Mouse (Mus musculus) embryonic facial prominence, embryonic 11.5 days (tissue): ENCODE data around the gene Dut. TPM values are rescaled to one million over a fixed set of nuclear protein-coding genes. Genes with fewer than 3 reads are reported as not detected.
"Not testable (repeated sequence)": the region's sequence is repeated elsewhere in the genome, so short reads cannot be mapped to it uniquely, and the experiment has no call there.

Source experiments
- ATAC-seq: fragments of 200-750 bp; cut with Nextera tagmentation; replicated peaks from 2 replicates; pipeline ENCODE4 v1.8.0; 2017; ENCODE audit warnings: low read depth; ENCODE audit not compliant: insufficient number of reproducible peaks, low FRiP score, low TSS enrichment
- DNase-seq: peaks from one replicate; pipeline ENCODE4 v3.0.0-alpha.2; 2015; ENCODE audit warnings: low spot score
- H3K27ac ChIP-seq: fragments of 300-500 bp; sonication (generic); replicated peaks from 2 replicates; pipeline ENCODE4 v1.5.1; 2014; ENCODE audit warnings: mild to moderate bottlenecking, low read depth, low read length, control low read depth
- H3K27me3 ChIP-seq: fragments of 300-500 bp; sonication (generic); 2 replicates; pipeline ENCODE4 v1.6.1; 2014; ENCODE audit warnings: mild to moderate bottlenecking, low read length, moderate library complexity, mixed read lengths; ENCODE audit not compliant: control insufficient read depth, insufficient read depth
- H3K36me3 ChIP-seq: fragments of 300-500 bp; sonication (generic); replicated peaks from 2 replicates; pipeline ENCODE4 v1.6.1; 2014; ENCODE audit warnings: low read depth, mild to moderate bottlenecking, low read length, moderate library complexity, mixed read lengths; ENCODE audit not compliant: control insufficient read depth, insufficient read depth
- H3K4me1 ChIP-seq: fragments of 300-500 bp; sonication (generic); 2 replicates; pipeline ENCODE4 v1.6.1; 2014; ENCODE audit warnings: low read length, mixed read lengths; ENCODE audit not compliant: control insufficient read depth, insufficient read depth
- H3K4me2 ChIP-seq: fragments of 300-500 bp; sonication (generic); 2 replicates; pipeline ENCODE4 v1.6.1; 2014; ENCODE audit warnings: low read depth, mild to moderate bottlenecking, control low read depth, low read length, moderate library complexity
- H3K4me3 ChIP-seq: fragments of 300-500 bp; sonication (generic); 2 replicates; pipeline ENCODE4 v1.5.1; 2014; ENCODE audit warnings: low read depth, low read length, control low read depth
- H3K9ac ChIP-seq: fragments of 300-500 bp; sonication (generic); replicated peaks from 2 replicates; pipeline ENCODE4 v1.6.1; 2014; ENCODE audit warnings: mild to moderate bottlenecking, control low read depth, low read length
- H3K9me3 ChIP-seq: fragments of 300-500 bp; sonication (generic); replicated peaks from 2 replicates; pipeline ENCODE4 v1.6.1; 2016; ENCODE audit warnings: mild to moderate bottlenecking, low read length, inconsistent platforms, mixed read lengths; ENCODE audit not compliant: control insufficient read depth
- WGBS: fragments of 180-500 bp; shearing (Covaris S2); extraction: QIAGEN DNeasy Blood & Tissue Kit; methylation state at CpG from one replicate; pipeline ENCODE4 v1.1.7; 2014; 5-methylcytosine and 5-hydroxymethylcytosine counted together
- polyA plus RNA-seq: library from polyadenylated mRNA; unstranded; fragments of >200 nt; fragmentation: Nextera tagmentation; extraction: Ambion mirVana; gene quantifications from 2 replicates; pipeline ENCODE4 v1.2.1, GENCODE M21; 2014

The Dut gene
- polyA plus RNA-seq, 1 experiment from 2014 or later = 235 TPM

DNA sequence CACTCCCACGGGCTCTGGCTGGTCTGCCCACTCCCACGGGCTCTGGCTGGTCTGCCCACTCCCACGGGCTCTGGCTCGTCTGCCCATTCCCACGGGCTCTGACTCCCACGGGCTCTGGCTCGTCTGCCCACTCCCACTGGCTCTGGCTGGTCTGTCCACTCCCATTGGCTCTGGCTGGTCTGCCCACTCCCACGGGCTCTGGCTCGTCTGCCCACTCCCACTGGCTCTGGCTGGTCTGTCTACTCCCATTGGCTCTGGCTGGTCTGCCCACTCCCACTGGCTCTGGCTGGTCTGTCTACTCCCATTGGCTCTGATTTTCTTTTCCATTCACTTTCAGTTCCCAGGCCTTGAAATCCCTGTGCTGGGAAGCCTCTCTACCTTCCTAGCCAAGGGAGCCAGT, 33.0 kb downstream of the Dut start:
- 91% methylated on average over 9 of the region's 9 CpGs for WGBS
- not testable (repeated sequence) for H3K4me3 ChIP-seq, H3K4me2 ChIP-seq, H3K27me3 ChIP-seq, DNase-seq, H3K9ac ChIP-seq, H3K9me3 ChIP-seq, H3K4me1 ChIP-seq, H3K27ac ChIP-seq, ATAC-seq, H3K36me3 ChIP-seq

DNA sequence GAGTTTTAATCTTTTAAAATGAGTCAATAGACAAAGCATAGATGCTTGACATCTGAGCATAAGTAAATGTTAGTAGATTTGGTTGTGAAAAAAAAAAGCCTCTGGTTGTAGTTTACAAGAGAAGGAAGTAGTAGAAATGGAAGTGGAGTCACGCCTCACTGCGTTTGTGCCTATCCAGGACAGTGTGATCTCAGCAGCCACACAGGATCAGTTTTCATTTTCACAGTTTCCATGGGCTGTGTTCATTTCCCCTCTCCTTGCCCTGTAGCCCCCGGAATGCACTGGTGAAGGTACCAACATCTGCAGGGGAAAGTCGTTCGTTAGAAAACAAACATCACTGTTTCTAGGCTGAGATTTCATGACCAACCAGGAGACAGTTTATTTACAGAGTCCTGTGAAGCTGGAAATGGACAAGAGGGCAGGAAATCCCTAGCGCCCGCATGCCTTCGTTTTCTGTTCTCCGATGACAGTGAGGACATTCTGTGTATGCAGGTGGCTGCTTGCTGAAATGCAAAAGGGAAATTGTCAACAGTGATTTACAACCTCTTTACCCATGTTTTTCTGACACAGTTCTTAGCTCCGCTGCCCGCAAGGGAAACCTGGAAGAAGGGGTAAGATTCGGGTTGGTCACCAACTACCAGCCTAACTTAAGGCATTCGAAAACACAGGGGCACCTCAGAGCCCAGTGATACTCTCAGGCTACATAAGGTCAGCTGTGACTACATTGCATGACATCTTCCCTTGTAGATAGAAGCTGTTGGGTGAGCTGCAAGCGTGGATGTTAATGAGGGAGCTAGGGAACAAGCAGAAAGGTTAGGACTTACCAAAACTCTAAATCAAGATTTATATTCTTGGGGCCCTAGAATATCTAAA, 35.6 kb downstream of the Dut start:
- Histone ChIP-seq H3K27me3 (no peaks in the 10 kb centered on the region), H3K9me3 (no peaks in the 10 kb centered on the region), H3K9ac (no peak overlapping the region), H3K4me2 (no peak overlapping the region), H3K27ac (no peak overlapping the region), H3K4me1 (no peaks in the 10 kb centered on the region; the same call in 1 of the 2 replicates), H3K36me3 (no peaks in the 10 kb centered on the region), H3K4me3 (no peak overlapping the region)
- DNase-seq = peak; percentile 44
- 50% methylated on average over 14 of the region's 14 CpGs for WGBS
- ATAC-seq = no peak

DNA sequence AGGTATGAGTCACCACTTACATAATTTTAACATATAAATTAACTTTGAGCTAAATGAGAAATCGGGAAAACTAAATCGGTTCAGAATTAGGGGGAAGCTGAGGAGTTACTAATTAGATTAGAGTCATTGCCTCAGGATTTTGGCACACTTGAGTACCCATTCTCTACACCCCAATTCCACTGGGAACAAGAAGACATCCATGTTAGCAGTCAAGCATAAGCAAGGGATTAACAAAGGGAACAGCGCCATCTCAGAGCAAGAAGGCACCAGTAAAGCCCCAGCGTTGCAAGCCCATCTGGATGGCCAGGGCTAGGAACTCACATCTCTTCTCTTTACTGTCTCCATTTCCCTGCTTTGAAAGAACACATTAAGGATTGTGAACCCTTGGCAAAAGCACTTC, 38.8 kb downstream of the Dut start:
- ATAC-seq (no peak), DNase-seq (no peak)
- Histone ChIP-seq H3K4me3 (no peak overlapping the region), H3K4me2 (no peak overlapping the region), H3K9me3 (no peaks in the 10 kb centered on the region), H3K4me1 (no peaks in the 10 kb centered on the region; the same call in 1 of the 2 replicates), H3K27me3 (no peaks in the 10 kb centered on the region), H3K9ac (no peak overlapping the region), H3K27ac (no peak overlapping the region), H3K36me3 (no peaks in the 10 kb centered on the region)
- 80% methylated on average over 4 of the region's 4 CpGs for WGBS

DNA sequence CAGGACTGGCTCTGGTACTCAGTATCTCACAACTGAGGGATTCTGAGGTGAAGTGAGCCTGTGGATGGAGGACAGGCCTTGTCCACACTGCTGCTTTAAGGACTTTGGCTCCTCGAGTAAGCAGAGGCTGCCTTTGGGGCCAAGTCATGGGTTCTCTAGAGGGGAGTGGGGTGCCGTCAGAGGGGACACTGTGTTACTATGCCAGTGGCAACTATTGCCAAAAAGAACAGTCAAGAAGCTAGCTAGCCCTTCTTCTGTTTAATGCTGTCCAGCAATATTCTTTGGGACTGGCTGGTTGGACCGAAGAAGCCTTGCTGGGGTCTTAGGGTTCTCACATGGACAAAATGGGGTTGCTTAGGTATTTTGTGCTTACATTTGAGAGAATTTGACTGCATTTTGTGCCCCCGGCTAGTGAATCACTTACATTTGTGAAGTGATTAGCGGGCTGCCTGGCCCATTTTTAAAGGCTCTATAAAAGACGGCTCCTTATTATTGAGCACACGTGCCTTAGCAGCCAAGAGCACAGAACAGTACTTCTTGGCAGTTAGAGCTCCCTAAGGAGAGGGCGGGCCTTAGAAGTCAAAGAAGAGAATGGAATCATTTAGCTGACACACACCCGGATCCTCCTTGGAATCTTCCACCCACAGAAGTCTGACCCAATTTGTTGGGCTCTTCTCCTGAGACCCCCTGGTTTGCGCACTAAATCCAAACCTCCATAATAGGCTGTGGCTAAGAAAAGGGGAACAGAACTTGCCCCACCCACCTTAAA, 43.4 kb downstream of the Dut start:
- Histone ChIP-seq H3K27me3 (no peaks in the 10 kb centered on the region), H3K9ac (no peak overlapping the region), H3K36me3 (no peaks in the 10 kb centered on the region), H3K4me1 (no peaks in the 10 kb centered on the region), H3K27ac (no peak overlapping the region), H3K4me2 (no peak overlapping the region), H3K9me3 (no peaks in the 10 kb centered on the region), H3K4me3 (no peak overlapping the region)
- no peak for ATAC-seq
- WGBS = 78% methylated on average over 10 of the region's 10 CpGs
- DNase-seq = no peak

DNA sequence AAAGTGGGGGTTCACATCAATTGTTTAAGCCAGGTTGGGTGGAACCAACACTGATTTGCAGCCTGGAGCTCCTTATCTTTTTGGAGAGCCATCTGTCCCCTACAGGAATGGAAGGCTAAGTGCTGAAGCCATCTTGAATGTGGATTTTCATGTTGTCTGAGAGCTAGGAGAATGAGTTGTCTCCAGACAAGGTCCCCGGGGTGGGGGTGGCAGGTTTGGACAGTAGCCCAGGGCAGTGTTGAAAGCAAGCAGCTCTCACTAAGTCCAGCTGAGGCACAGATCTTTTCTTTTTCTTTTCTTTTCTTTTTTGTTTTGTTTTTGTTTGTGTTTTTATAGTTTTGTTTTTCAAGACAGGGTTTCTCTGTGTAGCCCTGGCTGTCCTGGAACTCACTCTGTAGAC, 44.1 kb downstream of the Dut start:
- WGBS = 92% methylated on average over 1 of the region's 1 CpGs
- no peak for DNase-seq
- H3K9me3 ChIP-seq = no peaks in the 10 kb centered on the region
- H3K9ac ChIP-seq = no peak overlapping the region
- no peak overlapping the region for H3K27ac ChIP-seq
- H3K4me2 ChIP-seq = no peak overlapping the region
- no peaks in the 10 kb centered on the region for H3K36me3 ChIP-seq
- no peaks in the 10 kb centered on the region for H3K4me1 ChIP-seq
- H3K4me3 ChIP-seq = no peak overlapping the region
- no peaks in the 10 kb centered on the region for H3K27me3 ChIP-seq
- ATAC-seq = no peak

DNA sequence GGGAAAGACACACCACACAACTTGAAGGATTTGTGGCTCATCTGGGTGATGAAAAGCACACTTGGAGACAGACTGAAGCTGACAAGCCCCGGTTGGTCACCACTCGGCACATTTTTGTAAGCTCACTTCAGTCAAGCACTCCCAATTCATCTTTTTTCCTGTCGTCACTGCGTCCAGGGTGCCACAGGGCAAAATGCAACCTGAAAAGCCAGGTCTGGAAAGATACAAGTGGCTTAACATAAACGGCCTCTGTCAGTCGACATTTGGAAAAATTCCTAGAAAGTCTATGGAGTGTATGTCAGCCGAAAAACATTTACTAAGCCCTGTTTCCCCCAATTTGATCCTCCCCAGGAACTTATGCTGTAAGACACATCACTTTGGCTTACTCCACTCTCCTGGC, 45.6 kb downstream of the Dut start:
- no peak overlapping the region for H3K9ac ChIP-seq
- no peak overlapping the region for H3K4me2 ChIP-seq
- H3K9me3 ChIP-seq = no peaks in the 10 kb centered on the region
- ATAC-seq (no peak), DNase-seq (no peak)
- H3K27ac ChIP-seq = no peak overlapping the region
- 82% methylated on average over 7 of the region's 7 CpGs for WGBS
- H3K36me3 ChIP-seq = no peaks in the 10 kb centered on the region
- no peaks in the 10 kb centered on the region for H3K4me1 ChIP-seq
- H3K27me3 ChIP-seq = no peaks in the 10 kb centered on the region
- H3K4me3 ChIP-seq = no peak overlapping the region

DNA sequence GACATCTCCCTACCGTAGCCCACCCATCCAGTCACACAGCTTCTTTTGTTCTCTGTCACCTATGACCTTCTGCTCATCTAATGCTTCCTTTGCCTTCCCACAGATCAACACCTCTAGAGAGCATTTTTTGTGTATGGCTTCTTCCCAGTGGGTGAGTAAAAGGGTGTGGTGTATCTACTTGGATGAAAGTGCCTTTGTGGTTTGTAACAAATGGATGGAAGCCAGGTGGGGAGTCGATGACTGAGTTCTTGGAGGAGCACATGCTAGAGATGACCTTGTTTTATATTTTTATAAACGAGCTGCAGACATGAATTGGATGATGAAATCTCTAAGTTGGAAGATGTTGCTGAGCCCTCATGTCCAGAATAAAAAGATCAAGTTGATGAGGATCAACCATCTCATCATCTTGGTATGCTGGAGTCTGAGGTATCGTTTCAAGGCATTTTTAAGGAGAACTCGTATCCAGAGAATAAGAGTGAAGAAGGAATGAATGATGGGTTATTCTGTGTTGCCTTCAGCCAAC, 47.0 kb downstream of the Dut start:
- no peak overlapping the region for H3K4me3 ChIP-seq
- no peak overlapping the region for H3K9ac ChIP-seq
- no peak for DNase-seq
- H3K27ac ChIP-seq = no peak overlapping the region
- H3K36me3 ChIP-seq = no peaks in the 10 kb centered on the region
- H3K9me3 ChIP-seq = no peaks in the 10 kb centered on the region
- no peaks in the 10 kb centered on the region for H3K4me1 ChIP-seq
- WGBS = 84% methylated on average over 5 of the region's 5 CpGs
- no peak overlapping the region for H3K4me2 ChIP-seq
- no peaks in the 10 kb centered on the region for H3K27me3 ChIP-seq
- no peak for ATAC-seq

DNA sequence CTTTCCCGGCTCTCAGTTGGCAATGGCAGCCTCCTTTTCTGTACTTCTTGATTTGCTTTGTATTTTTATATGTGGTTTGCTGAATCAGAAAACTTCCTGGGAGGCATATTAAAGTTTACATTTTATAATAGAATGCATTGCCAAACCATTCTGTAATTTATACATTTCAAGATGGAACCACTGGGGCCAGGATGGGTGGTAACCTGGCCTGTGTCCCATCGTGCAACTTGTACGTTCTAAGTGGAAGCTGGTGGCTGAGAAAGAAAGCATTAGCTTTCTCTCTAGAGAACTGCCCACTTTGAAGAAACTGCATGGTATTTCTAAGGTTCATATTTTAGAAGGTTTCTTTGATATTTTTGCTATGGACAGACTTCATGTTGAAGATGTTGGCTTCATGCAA, 48.5 kb downstream of the Dut start:
- DNase-seq (no peak), ATAC-seq (no peak)
- no peaks in the 10 kb centered on the region for H3K27me3 ChIP-seq
- H3K4me2 ChIP-seq = no peak overlapping the region
- H3K4me1 ChIP-seq = no peaks in the 10 kb centered on the region
- no peak overlapping the region for H3K27ac ChIP-seq
- H3K9me3 ChIP-seq = no peaks in the 10 kb centered on the region
- H3K36me3 ChIP-seq = no peaks in the 10 kb centered on the region
- no peak overlapping the region for H3K9ac ChIP-seq
- H3K4me3 ChIP-seq = no peak overlapping the region
- whole genome bisulfite sequencing = 87% methylated on average over 3 of the region's 3 CpGs
